Mouse (Mus musculus) embryonic facial prominence, embryonic 14.5 days (tissue): ENCODE measurements at regions not wholly inside any gene's neighbourhood (a gene's known extent, or its start where the extent isn't known, plus 50 kb on each side); places are given as distances from the start of the nearest gene placed in this dataset.

Experiments used
- ATAC-seq: fragments of 200-750 bp; cut with Nextera tagmentation; 2 replicates; pipeline ENCODE4 v1.8.0; 2017; ENCODE audit warnings: low read depth, moderate number of reproducible peaks, moderate TSS enrichment
- DNase-seq: peaks from one replicate; pipeline ENCODE4 v3.0.0-alpha.2; 2015; ENCODE audit warnings: low spot score
- H3K27ac ChIP-seq: fragments of 300-500 bp; sonication (generic); replicated peaks from 2 replicates; pipeline ENCODE4 v1.5.1; 2014; ENCODE audit warnings: low read depth, mild to moderate bottlenecking, low read length, moderate library complexity
- H3K27me3 ChIP-seq: fragments of 300-500 bp; sonication (generic); replicated peaks from 2 replicates; pipeline ENCODE4 v1.6.1; 2014; ENCODE audit warnings: low read length; ENCODE audit not compliant: control insufficient read depth, insufficient read depth
- H3K36me3 ChIP-seq: fragments of 300-500 bp; sonication (generic); 2 replicates; pipeline ENCODE4 v1.6.1; 2014; ENCODE audit warnings: low read length, mixed read lengths; ENCODE audit not compliant: control insufficient read depth, insufficient read depth
- H3K4me1 ChIP-seq: fragments of 300-500 bp; sonication (generic); 2 replicates; pipeline ENCODE4 v1.6.1; 2014; ENCODE audit warnings: antibody characterized with exemption, low read length; ENCODE audit not compliant: control insufficient read depth, insufficient read depth
- H3K4me2 ChIP-seq: fragments of 300-500 bp; sonication (generic); 2 replicates; pipeline ENCODE4 v1.6.1; 2014; ENCODE audit warnings: low read depth, mild to moderate bottlenecking, low read length, moderate library complexity, mixed read lengths
- H3K4me3 ChIP-seq: fragments of 300-500 bp; sonication (generic); 2 replicates; pipeline ENCODE4 v1.5.1; 2014; ENCODE audit warnings: low read depth, mild to moderate bottlenecking, low read length
- H3K9ac ChIP-seq: fragments of 300-500 bp; sonication (generic); 2 replicates; pipeline ENCODE4 v1.6.1; 2014; ENCODE audit warnings: low read depth, mild to moderate bottlenecking, low read length, moderate library complexity, mixed read lengths
- H3K9me3 ChIP-seq: fragments of 300-500 bp; sonication (generic); 2 replicates; pipeline ENCODE4 v1.6.1; 2016; ENCODE audit warnings: low read length; ENCODE audit not compliant: control insufficient read depth
- WGBS: fragments of 180-500 bp; shearing (Covaris S2); extraction: QIAGEN DNeasy Blood & Tissue Kit; methylation state at CpG from one replicate; pipeline ENCODE4 v1.1.7; 2014; 5-methylcytosine and 5-hydroxymethylcytosine counted together

- Histone ChIP-seq H3K4me1 (peaks cover 7% of the 10 kb centered on the region), H3K4me2 (no peak overlapping the region), H3K27ac (no peak overlapping the region), H3K27me3 (no peaks in the 10 kb centered on the region), H3K4me3 (no peak overlapping the region), H3K9ac (no peak overlapping the region), H3K36me3 (no peaks in the 10 kb centered on the region), H3K9me3 (no peaks in the 10 kb centered on the region)
- no peak for ATAC-seq
- WGBS, result 84% methylated on average over 3 of the region's 3 CpGs
- DNase-seq, result no peak
These were observed 210.0 kb upstream of the Zmiz1 start for GRCm38 (mm10) chr14:25248941-25249340.

- H3K4me3 ChIP-seq, result no peak overlapping the region
- WGBS, result 88% methylated on average over 15 of the region's 15 CpGs
- no peak overlapping the region for H3K27ac ChIP-seq
- H3K36me3 ChIP-seq, result no peaks in the 10 kb centered on the region
- ATAC-seq (no peak), DNase-seq (no peak)
- H3K27me3 ChIP-seq, result no peaks in the 10 kb centered on the region
- H3K4me1 ChIP-seq, result no peaks in the 10 kb centered on the region
- H3K9me3 ChIP-seq, result no peaks in the 10 kb centered on the region
- no peak overlapping the region for H3K4me2 ChIP-seq
- no peak overlapping the region for H3K9ac ChIP-seq
These were observed 205.8 kb upstream of the Zmiz1 start for GRCm38 (mm10) chr14:25253016-25253850.

- no peaks in the 10 kb centered on the region for H3K27me3 ChIP-seq
- H3K36me3 ChIP-seq, result no peaks in the 10 kb centered on the region
- H3K4me3 ChIP-seq, result no peak overlapping the region
- WGBS, result 91% methylated on average over 1 of the region's 1 CpGs
- no peak for DNase-seq
- H3K4me2 ChIP-seq, result no peak overlapping the region
- H3K9me3 ChIP-seq, result no peaks in the 10 kb centered on the region
- no peak for ATAC-seq
- H3K9ac ChIP-seq, result no peak overlapping the region
- H3K27ac ChIP-seq, result no peak overlapping the region
- H3K4me1 ChIP-seq, result peaks cover 4% of the 10 kb centered on the region
These were observed 195.9 kb upstream of the Zmiz1 start for GRCm38 (mm10) chr14:25263121-25263520.

DNA sequence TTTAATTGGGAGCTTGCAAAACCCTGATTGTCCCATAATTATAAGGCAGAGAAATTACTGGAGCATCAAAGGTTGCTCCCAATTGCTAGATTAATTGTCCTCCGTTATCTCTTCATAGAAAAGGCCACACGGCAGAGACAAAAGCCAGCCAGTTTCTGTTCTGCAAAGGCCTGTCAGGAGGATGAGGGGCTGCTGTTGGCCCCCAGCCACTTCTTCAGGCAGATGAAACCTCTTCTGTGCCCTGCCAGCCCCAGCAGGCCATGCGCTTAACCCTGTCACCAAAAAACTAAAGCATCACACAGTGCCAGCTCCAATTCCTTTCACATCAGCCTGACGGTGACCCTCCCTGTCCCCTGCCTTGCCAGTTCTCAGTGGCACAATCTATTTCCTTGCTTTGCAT, 192.1 kb upstream of the Zmiz1 start:
- Histone ChIP-seq H3K27ac (no peak overlapping the region), H3K36me3 (no peaks in the 10 kb centered on the region), H3K4me2 (no peak overlapping the region), H3K9me3 (no peaks in the 10 kb centered on the region), H3K9ac (no peak overlapping the region), H3K4me3 (no peak overlapping the region), H3K4me1 (peaks cover 11% of the 10 kb centered on the region), H3K27me3 (no peaks in the 10 kb centered on the region)
- whole genome bisulfite sequencing, result 54% methylated on average over 4 of the region's 4 CpGs
- DNase-seq (no peak), ATAC-seq (no peak)

GRCm38 (mm10) chr14:25268090-25268631, 190.8 kb upstream of the Zmiz1 start:
- 56% methylated on average over 13 of the region's 13 CpGs for WGBS
- Histone ChIP-seq H3K9me3 (no peaks in the 10 kb centered on the region), H3K4me3 (no peak overlapping the region), H3K27ac (no peak overlapping the region), H3K4me1 (peaks cover 11% of the 10 kb centered on the region), H3K9ac (no peak overlapping the region), H3K27me3 (no peaks in the 10 kb centered on the region), H3K4me2 (no peak overlapping the region), H3K36me3 (no peaks in the 10 kb centered on the region)
- ATAC-seq, result no peak
- peak; percentile 59 for DNase-seq

DNA sequence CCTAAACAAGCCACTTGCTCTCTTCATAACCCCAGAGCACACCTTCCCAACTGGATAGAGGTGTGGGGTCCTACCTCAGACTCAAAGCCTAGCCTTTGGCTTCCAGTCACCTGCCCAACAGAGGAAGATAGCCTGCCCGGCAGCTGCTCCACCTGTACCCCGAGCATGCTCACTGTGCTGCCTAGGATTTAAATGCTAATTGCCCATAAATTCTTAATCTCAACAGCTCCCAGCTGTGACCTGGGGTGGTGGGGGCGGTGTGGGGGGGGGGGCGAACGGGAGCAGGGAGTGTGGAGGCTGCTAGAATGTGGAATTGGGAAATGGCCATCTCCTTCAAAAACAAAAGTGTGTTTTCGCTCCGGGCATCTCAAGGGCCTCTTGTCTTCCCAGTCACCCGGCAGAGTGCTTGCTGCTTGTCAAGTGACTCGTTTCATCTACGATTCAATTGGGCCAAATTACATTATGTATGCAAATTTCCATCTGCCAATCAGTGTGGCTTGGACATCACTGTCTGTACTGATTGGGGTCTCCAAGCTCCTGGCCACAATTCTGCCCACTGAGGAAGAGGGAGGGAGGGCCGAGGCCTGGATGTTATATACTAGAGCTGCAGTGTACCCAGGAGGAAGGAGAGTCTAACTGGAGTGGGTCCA, 188.6 kb upstream of the Zmiz1 start:
- H3K9ac ChIP-seq, result no peak overlapping the region
- H3K36me3 ChIP-seq, result no peaks in the 10 kb centered on the region
- H3K27me3 ChIP-seq, result no peaks in the 10 kb centered on the region
- 40% methylated on average over 9 of the region's 11 CpGs for WGBS
- no peak overlapping the region for H3K4me2 ChIP-seq
- no peaks in the 10 kb centered on the region for H3K9me3 ChIP-seq
- H3K27ac ChIP-seq, result no peak overlapping the region
- H3K4me1 ChIP-seq, result peaks cover 11% of the 10 kb centered on the region
- no peak for ATAC-seq
- H3K4me3 ChIP-seq, result no peak overlapping the region
- DNase-seq, result peak; percentile 13

- Histone ChIP-seq H3K27ac (no peak overlapping the region), H3K4me2 (no peak overlapping the region)
These were observed 186.4 kb upstream of the Zmiz1 start for GRCm38 (mm10) chr14:25272366-25273156.

DNA sequence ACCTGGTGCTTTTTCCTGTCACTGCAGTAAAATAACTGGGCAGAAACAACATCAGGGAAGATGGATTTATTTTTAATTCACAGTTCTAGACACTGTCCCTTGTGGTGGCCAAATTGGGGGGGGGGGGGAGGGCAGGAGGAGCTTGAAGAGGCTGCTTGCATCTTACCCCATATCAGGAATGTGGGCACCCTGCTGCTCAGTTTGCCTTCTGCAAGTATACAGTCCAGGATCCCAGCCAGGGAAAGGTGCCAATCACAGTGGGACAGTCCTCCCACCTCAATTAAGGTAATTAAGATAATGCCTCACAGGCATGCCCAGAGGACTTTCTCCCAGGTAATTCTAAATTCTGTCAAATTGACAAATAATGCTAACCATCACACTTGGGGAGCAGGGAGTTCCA, 179.2 kb upstream of the Zmiz1 start:
- no peak for DNase-seq
- no peak overlapping the region for H3K27ac ChIP-seq
- H3K4me3 ChIP-seq, result no peak overlapping the region
- peaks cover 6% of the 10 kb centered on the region; the same call in 1 of the 2 replicates for H3K4me1 ChIP-seq
- H3K36me3 ChIP-seq, result no peaks in the 10 kb centered on the region
- no peak overlapping the region for H3K4me2 ChIP-seq
- no peak for ATAC-seq
- H3K27me3 ChIP-seq, result no peaks in the 10 kb centered on the region
- no peak overlapping the region for H3K9ac ChIP-seq
- no peaks in the 10 kb centered on the region for H3K9me3 ChIP-seq

More at GRCm38 (mm10) chr14:25272366-25273156, 186.4 kb upstream of the Zmiz1 start:
- Histone ChIP-seq H3K4me3 (no peak overlapping the region), H3K9ac (no peak overlapping the region), H3K9me3 (no peaks in the 10 kb centered on the region), H3K4me1 (peaks cover 11% of the 10 kb centered on the region), H3K27me3 (no peaks in the 10 kb centered on the region), H3K36me3 (no peaks in the 10 kb centered on the region)
- 61% methylated on average over 11 of the region's 11 CpGs for WGBS
- ATAC-seq (0 out of 2 replicates have a peak, but pooled peaks have one; percentile 12), DNase-seq (peak; percentile 25)
